Mouse (Mus musculus): ENCODE results near the gene Olfr1272. TPM values are rescaled to one million over a fixed set of nuclear protein-coding genes. Genes with fewer than 3 reads are reported as not detected.
"Not testable (repeated sequence)": the region's sequence is repeated elsewhere in the genome, so short reads cannot be mapped to it uniquely, and the experiment has no call there.

Olfr1272 gene
- polyA plus RNA-seq (2012; rRNA removed): not detected in 2 replicates

DNA sequence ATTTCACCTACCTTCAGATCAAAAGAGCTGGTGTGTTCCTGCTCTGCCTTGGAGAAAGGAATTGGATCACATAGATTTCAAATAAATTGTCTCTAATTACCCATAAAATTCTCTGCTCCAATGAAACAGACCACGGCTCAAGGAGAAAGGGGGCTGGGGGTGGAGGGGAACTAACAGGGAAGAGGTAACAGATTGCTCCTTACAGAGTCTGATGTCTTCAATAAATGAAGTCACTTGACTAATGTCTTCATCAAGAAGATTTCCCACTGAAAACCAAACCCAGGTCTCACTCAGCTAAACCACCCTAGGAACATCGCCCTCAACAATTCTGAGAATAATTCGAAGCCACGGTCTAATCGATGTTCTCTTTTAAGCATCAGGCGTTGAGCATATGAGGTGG is at the start of gene Olfr1272:
Gene Olfr1272, minus strand, starts transcription at position 101 of the 400 bp plus-strand sequence.
- TF ChIP-seq CTCF (IDR thresholded peaks at IDR 0.05; ENCODE audit: extremely low read depth, insufficient read depth, insufficient read length, insufficient replicate concordance) (no peak), POLR2A (IDR thresholded peaks at IDR 0.05; ENCODE audit: low read depth, low read length) (no peak)
- no peak for DNase-seq (ENCODE audit: low read depth in 1 of 2, low spot score in 2 of 2)
- no peaks in the 10 kb centered on the region for H3K4me1 ChIP-seq (ENCODE audit: control insufficient read depth, insufficient read depth, insufficient read length)
- H3K27ac ChIP-seq (ENCODE audit: insufficient read depth, low read length): no peak within 1 kb of the TSS
- H3K36me3 ChIP-seq (ENCODE audit: control insufficient read depth, insufficient read depth, low read length): no peaks in the 10 kb centered on the region
- no peaks in the 10 kb centered on the region for H3K27me3 ChIP-seq (ENCODE audit: control insufficient read depth, insufficient read depth, low read length)
- WGBS: 93% methylated on average over 6 of the region's 6 CpGs
- no peak within 1 kb of the TSS for H3K4me3 ChIP-seq (ENCODE audit: extremely low read depth, insufficient read depth, insufficient read length)

DNA sequence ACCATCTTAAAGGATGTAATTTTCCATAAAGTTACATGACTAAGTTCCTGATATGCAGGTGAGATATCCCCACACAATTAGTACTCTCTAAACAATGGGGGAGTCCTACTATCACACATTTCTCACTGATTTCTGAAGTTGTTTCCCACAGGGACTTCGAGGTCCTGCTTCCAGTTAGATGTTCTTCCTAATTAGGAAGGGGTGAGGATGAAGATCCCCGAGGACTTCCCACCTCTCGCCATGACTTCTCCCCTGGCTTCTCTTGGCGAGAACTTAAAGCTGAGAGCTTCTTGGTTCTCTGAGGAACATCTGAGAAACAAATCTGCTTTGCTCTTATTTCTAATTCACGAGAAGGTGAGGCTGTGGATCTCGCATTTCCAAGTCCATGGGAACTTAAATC is 29.3 kb upstream of the Olfr1272 start, which contains the start of gene Gm13769:
Gene Gm13769, plus strand, starts transcription at position 301 of the 400 bp plus-strand sequence.
- H3K36me3 ChIP-seq (ENCODE audit: control insufficient read depth, insufficient read depth, low read length); H3K27ac ChIP-seq (ENCODE audit: insufficient read depth, low read length); H3K27me3 ChIP-seq (ENCODE audit: control insufficient read depth, insufficient read depth, low read length); DNase-seq (ENCODE audit: low read depth in 1 of 2, low spot score in 2 of 2); H3K4me3 ChIP-seq (ENCODE audit: extremely low read depth, insufficient read depth, insufficient read length); H3K4me1 ChIP-seq (ENCODE audit: control insufficient read depth, insufficient read depth, insufficient read length): not testable (repeated sequence)
- WGBS: no CpG with 5 or more reads among the region's 6 CpGs

DNA sequence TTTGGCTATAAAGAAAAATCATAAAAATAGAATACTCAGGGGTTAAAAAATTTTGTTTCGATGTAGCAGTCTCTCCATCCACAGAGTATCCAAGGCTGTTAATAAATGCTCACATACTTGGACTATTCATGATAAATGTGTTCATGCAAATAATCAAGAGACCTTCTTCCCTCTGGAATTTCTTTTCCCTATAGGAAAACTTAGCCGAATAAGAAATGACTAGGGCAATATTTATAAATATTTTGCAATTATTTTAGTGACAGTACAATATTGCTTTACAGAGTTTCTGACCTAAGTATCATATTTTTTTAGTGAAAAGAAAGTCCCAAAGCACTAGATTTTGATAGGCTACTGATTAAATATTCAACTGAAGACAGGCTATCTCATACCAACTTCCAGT is 21.7 kb downstream of the Olfr1272 start, which contains the start of gene Olfr1271:
Gene Olfr1271, minus strand, starts transcription at position 101 of the 400 bp plus-strand sequence.
- no peak for DNase-seq (ENCODE audit: low read depth in 1 of 2, low spot score in 2 of 2)
- no peak within 1 kb of the TSS for H3K27ac ChIP-seq (ENCODE audit: insufficient read depth, low read length)
- no peaks in the 10 kb centered on the region for H3K4me1 ChIP-seq (ENCODE audit: control insufficient read depth, insufficient read depth, insufficient read length)
- no peak within 1 kb of the TSS for H3K4me3 ChIP-seq (ENCODE audit: extremely low read depth, insufficient read depth, insufficient read length)
- no peaks in the 10 kb centered on the region for H3K27me3 ChIP-seq (ENCODE audit: control insufficient read depth, insufficient read depth, low read length)
- no peaks in the 10 kb centered on the region for H3K36me3 ChIP-seq (ENCODE audit: control insufficient read depth, insufficient read depth, low read length)
- WGBS: 81% methylated on average over 2 of the region's 2 CpGs
- TF ChIP-seq POLR2A (IDR thresholded peaks at IDR 0.05; ENCODE audit: low read depth, low read length): no peak
- TF ChIP-seq CTCF (IDR thresholded peaks at IDR 0.05; ENCODE audit: extremely low read depth, insufficient read depth, insufficient read length, insufficient replicate concordance): no peak

GRCm38 (mm10) chr2:90257492-90257891 is 35.1 kb downstream of the Olfr1272 start, which contains the start of gene Olfr142:
Gene Olfr142, minus strand, starts transcription at chr2:90257592.
- no peak for DNase-seq (ENCODE audit: low read depth in 1 of 2, low spot score in 2 of 2)
- no peaks in the 10 kb centered on the region for H3K4me1 ChIP-seq (ENCODE audit: control insufficient read depth, insufficient read depth, insufficient read length)
- H3K27ac ChIP-seq (ENCODE audit: insufficient read depth, low read length): no peak within 1 kb of the TSS
- H3K36me3 ChIP-seq (ENCODE audit: control insufficient read depth, insufficient read depth, low read length): no peaks in the 10 kb centered on the region
- no peaks in the 10 kb centered on the region for H3K27me3 ChIP-seq (ENCODE audit: control insufficient read depth, insufficient read depth, low read length)
- TF ChIP-seq POLR2A (IDR thresholded peaks at IDR 0.05; ENCODE audit: low read depth, low read length) (no peak), CTCF (IDR thresholded peaks at IDR 0.05; ENCODE audit: extremely low read depth, insufficient read depth, insufficient read length, insufficient replicate concordance) (no peak)
- WGBS: 95% methylated on average over 4 of the region's 4 CpGs
- H3K4me3 ChIP-seq (ENCODE audit: extremely low read depth, insufficient read depth, insufficient read length): no peak within 1 kb of the TSS

Other genes with a start within 250 kb of the Olfr1272 start
- not detected in 2 replicates for gene Olfr140, start 229.2 kb downstream of the Olfr1272 start, polyA plus RNA-seq (2012; rRNA removed)
- gene Olfr1269, start 171.4 kb downstream of the Olfr1272 start, polyA plus RNA-seq (2012; rRNA removed): not detected in 2 replicates
- gene Olfr32, start 150.5 kb downstream of the Olfr1272 start, polyA plus RNA-seq (2012; rRNA removed): not detected in 2 replicates
- gene Olfr1270, start 139.8 kb downstream of the Olfr1272 start, polyA plus RNA-seq (2012; rRNA removed): not detected in 2 replicates
- gene Olfr1506, start 68.3 kb downstream of the Olfr1272 start, polyA plus RNA-seq (2012; rRNA removed): not detected in 2 replicates
- gene Olfr142, start 35.2 kb downstream of the Olfr1272 start, polyA plus RNA-seq (2012; rRNA removed): not detected in 2 replicates
- not detected in 2 replicates for gene Olfr1271, start 21.8 kb downstream of the Olfr1272 start, polyA plus RNA-seq (2012; rRNA removed)
- not detected in 2 replicates for gene Gm13769, start 29.4 kb upstream of the Olfr1272 start, polyA plus RNA-seq (2012; rRNA removed)
- gene Olfr1274-ps, start 105.8 kb upstream of the Olfr1272 start, polyA plus RNA-seq (2012; rRNA removed): not detected in 2 replicates